Mouse (Mus musculus): ENCODE results near the gene Bod1l. TPM values are rescaled to one million over a fixed set of nuclear protein-coding genes. Genes with fewer than 3 reads are reported as not detected.

The Bod1l gene
- total RNA-seq (2021) = 10 to 100 TPM; 13.0 to 14.0 TPM
- long read RNA-seq, experiment 1, partial matches to known transcripts = 3 of 6 reads
- long read RNA-seq, experiment 1, other reads (novel, unspliced or antisense) = 3 of 6 reads
- long read RNA-seq, experiment 2, partial matches to known transcripts = 1 of 1 reads
- long read RNA-seq, experiment 2, other reads (novel, unspliced or antisense) = 0 of 1 reads

GRCm38 (mm10) chr5:41844147-41844529 is at the start of gene Bod1l:
Gene Bod1l (minus strand): TSS chr5:41844315.
- DNase-seq = peak; percentile 96

GRCm38 (mm10) chr5:41893351-41893750 is 49.2 kb upstream of the Bod1l start:
- no peak for DNase-seq

GRCm38 (mm10) chr5:41890871-41891270 is 46.8 kb upstream of the Bod1l start:
- DNase-seq = no peak

GRCm38 (mm10) chr5:41889245-41889849 is 45.2 kb upstream of the Bod1l start:
- DNase-seq = no peak

- DNase-seq = no peak
Measured at GRCm38 (mm10) chr5:41888834-41889233, 44.7 kb upstream of the Bod1l start.

GRCm38 (mm10) chr5:41887738-41888137 is 43.6 kb upstream of the Bod1l start:
- DNase-seq = peak; percentile 10

GRCm38 (mm10) chr5:41884563-41884962 is 40.4 kb upstream of the Bod1l start:
- no peak for DNase-seq

- DNase-seq = no peak
Measured at GRCm38 (mm10) chr5:41871164-41871563, 27.0 kb upstream of the Bod1l start.

GRCm38 (mm10) chr5:41855781-41856180 is 11.7 kb upstream of the Bod1l start:
- DNase-seq = no peak

GRCm38 (mm10) chr5:41845558-41845937 is 1.4 kb upstream of the Bod1l start:
- no peak for DNase-seq

GRCm38 (mm10) chr5:41844820-41845557 is 874 bp upstream of the Bod1l start:
- no peak for DNase-seq

GRCm38 (mm10) chr5:41843419-41844146 is 532 bp downstream of the Bod1l start:
- no peak for DNase-seq

- no peak for DNase-seq
Measured at GRCm38 (mm10) chr5:41842681-41843080, 1.4 kb downstream of the Bod1l start.

- no peak for DNase-seq
Measured at GRCm38 (mm10) chr5:41841735-41842134, 2.4 kb downstream of the Bod1l start.

- DNase-seq = no peak
Measured at GRCm38 (mm10) chr5:41830100-41830499, 14.0 kb downstream of the Bod1l start.

- DNase-seq = no peak
Measured at GRCm38 (mm10) chr5:41821158-41821557, 23.0 kb downstream of the Bod1l start.

GRCm38 (mm10) chr5:41820530-41820929 is 23.6 kb downstream of the Bod1l start:
- no peak for DNase-seq

GRCm38 (mm10) chr5:41812516-41812915 is 31.6 kb downstream of the Bod1l start:
- DNase-seq = no peak

GRCm38 (mm10) chr5:41811279-41811678 is 32.8 kb downstream of the Bod1l start:
- no peak for DNase-seq

GRCm38 (mm10) chr5:41807383-41807782 is 36.7 kb downstream of the Bod1l start:
- no peak for DNase-seq

- no peak for DNase-seq
Measured at GRCm38 (mm10) chr5:41806176-41806575, 37.9 kb downstream of the Bod1l start.

- DNase-seq = no peak
Measured at GRCm38 (mm10) chr5:41805085-41805484, 39.0 kb downstream of the Bod1l start.

- no peak for DNase-seq
Measured at GRCm38 (mm10) chr5:41804643-41805042, 39.5 kb downstream of the Bod1l start.

Data from gastrocnemius, postnatal 25 days (tissue).